Mouse (Mus musculus) bone marrow, adult 2 months (tissue): ENCODE results near the gene Ggt1. TPM values are rescaled to one million over a fixed set of nuclear protein-coding genes. Genes with fewer than 3 reads are reported as not detected.

ENCODE experiments used
- H3K27ac ChIP-seq: fragments of 200-500 bp; 2 replicates; pipeline ENCODE4 v1.5.1; 2012; ENCODE audit warnings: low read depth, mild to moderate bottlenecking, control low read depth, inconsistent platforms, low read length; ENCODE audit not compliant: control insufficient read depth, poor library complexity, insufficient read depth
- H3K4me1 ChIP-seq: fragments of 200-500 bp; 2 replicates; pipeline ENCODE4 v1.6.1; 2011; ENCODE audit warnings: low read length; ENCODE audit not compliant: control insufficient read depth, insufficient read depth
- H3K4me3 ChIP-seq: fragments of 200-500 bp; replicated peaks from 2 replicates; pipeline ENCODE3; 2011; ENCODE audit warnings: mild to moderate bottlenecking, low read depth, low read length, control low read depth; ENCODE audit not compliant: control insufficient read depth
- CTCF ChIP-seq: fragments of 200-500 bp; IDR thresholded peaks from 2 replicates; pipeline ENCODE4 v1.5.1; 2011; ENCODE audit warnings: low read length, control low read depth; ENCODE audit not compliant: control insufficient read depth, insufficient read depth
- POLR2A ChIP-seq: fragments of 200-500 bp; IDR thresholded peaks from 2 replicates; pipeline ENCODE4 v1.6.1; 2011; ENCODE audit warnings: low read depth, mild to moderate bottlenecking, control low read depth, low read length, borderline replicate concordance; ENCODE audit not compliant: control insufficient read depth
- WGBS: fragments of 180-500 bp; shearing (Covaris S2); methylation state at CpG from one replicate; pipeline ENCODE4 v1.1.7; 2018; 5-methylcytosine and 5-hydroxymethylcytosine counted together
- polyA plus RNA-seq: library from polyadenylated mRNA; stranded (reverse); fragments of >200 nt; gene quantifications from 2 replicates; pipeline ENCODE4 v1.2.4, GENCODE M21; 2011; ENCODE audit warnings: low replicate concordance; ENCODE audit not compliant: missing spikeins, insufficient read depth, insufficient read length

The Ggt1 gene
- 5.2 and 11.4 TPM in 2 replicates for polyA plus RNA-seq

DNA sequence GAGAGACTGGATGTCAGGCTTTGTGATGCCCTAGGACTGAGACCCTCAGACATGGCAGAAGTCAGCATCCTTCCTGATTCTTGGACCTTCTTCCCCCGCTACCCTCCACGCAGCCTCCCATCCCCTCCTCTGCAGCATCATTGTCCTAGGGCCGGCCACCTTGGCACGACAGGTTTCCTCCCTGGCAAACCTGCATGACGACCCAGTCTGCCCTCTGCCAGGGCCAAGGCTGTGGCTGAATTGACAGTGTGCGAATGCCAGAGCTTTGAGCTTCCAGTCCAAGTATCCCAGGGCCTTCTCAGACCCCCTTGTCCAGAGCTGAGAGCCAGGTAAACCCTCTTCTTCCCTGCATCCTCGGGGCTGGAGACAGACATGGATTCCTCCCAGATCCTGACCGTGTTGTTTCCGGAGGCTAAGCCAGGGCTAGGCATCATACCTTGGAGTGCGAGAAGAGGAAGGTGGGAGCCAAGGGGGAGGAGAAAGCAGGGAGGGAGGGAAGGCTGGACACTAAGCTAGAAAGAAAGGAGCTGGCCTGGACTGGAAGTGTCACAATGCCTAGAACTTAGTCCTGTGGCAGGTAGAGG is at the start of gene Ggt1:
Ggt1 (plus strand) TSS at position 534 of the 584 bp plus-strand sequence.
- TF ChIP-seq CTCF, result no peak
- no peak for TF ChIP-seq POLR2A
- H3K4me1 ChIP-seq, result peaks cover 3% of the 10 kb centered on the region; the same call in 1 of the 2 replicates
- H3K4me3 ChIP-seq, result no peak within 1 kb of the TSS
- WGBS, result 76% methylated on average over 10 of the region's 10 CpGs
- H3K27ac ChIP-seq, result no peak within 1 kb of the TSS

DNA sequence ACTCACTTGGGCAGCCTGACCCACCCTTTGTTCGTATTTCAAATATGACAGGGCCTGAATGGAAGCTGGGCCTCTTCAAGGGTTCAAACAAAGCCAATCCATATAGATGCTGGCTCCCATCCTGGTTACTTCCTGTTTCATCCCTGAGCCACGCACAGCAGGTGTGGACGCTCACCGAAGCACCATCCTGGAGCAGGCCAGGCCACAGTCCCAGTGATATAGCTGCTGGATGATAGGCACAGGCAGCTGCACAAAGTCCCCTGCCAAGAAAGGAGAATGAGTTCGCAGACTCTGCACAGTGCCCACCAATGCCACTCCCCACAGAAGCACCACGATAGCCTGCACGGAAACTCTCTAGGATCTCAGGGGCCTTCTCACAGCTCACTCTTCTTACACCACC is 49.5 kb upstream of the Ggt1 start:
- Histone ChIP-seq H3K4me3 (no peak overlapping the region), H3K4me1 (no peaks in the 10 kb centered on the region; the same call in 1 of the 2 replicates), H3K27ac (no peak overlapping the region)
- TF ChIP-seq POLR2A (no peak), CTCF (no peak)
- 94% methylated on average over 7 of the region's 7 CpGs for WGBS

DNA sequence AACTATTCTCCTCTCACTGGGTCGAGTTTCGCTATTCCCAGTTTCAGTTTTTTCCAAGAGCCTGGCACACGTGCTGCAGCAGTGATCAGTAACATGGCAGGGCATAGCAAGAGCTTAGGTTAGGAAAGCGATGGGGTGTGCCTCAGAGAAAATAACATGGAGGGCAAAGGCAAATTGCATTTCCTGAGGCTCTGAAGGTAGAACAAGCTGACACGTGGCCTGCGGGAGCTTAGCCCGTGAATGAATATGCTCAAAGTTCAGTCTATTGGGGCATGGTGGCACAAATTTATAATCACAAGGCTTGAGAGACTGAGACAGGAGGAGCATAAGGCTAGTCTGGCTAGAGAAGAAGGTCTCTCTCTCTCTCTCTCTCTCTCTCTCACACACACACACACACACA is 48.6 kb upstream of the Ggt1 start:
- 92% methylated on average over 7 of the region's 7 CpGs for WGBS
- no peak for TF ChIP-seq POLR2A
- no peak for TF ChIP-seq CTCF
- no peak overlapping the region for H3K4me3 ChIP-seq
- no peaks in the 10 kb centered on the region; the same call in 1 of the 2 replicates for H3K4me1 ChIP-seq
- H3K27ac ChIP-seq, result no peak overlapping the region

DNA sequence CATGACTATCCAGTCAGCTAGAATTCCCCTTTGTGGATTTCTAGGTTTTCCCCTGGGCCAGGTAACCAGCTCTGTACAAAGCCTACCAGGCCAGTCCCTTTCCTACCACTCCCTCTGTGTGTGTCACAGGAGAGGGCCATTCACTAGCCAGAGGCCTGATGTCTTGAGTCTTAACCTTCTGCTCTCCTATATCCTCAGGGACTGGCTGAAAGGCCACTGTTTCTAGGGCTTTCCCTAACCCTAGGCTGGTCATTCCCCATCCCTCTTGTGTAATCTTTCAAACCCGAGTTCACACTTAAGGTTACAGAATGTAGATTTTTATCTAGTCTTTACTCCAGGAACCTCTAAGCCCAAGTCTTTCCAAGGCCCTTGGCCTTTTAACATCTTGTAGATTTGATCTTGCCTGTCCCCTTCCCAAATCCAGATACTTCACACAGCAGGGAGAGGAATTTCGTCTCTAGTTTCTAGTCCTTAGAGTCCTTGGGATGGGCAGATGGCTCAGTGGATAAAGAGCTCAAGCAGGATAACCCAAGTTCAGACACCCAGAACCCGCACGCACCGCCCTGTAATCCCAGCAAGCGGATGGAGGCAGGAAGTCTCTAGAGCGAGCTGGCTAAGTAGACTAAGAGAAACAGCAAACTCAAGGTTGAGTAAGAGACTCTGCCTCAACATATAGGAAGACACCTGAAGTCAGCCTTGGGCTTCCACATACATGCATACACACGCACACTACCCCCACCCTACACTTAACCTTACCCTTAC is 47.9 kb upstream of the Ggt1 start:
- Histone ChIP-seq H3K4me3 (no peak overlapping the region), H3K4me1 (no peaks in the 10 kb centered on the region; the same call in 1 of the 2 replicates), H3K27ac (no peak overlapping the region)
- TF ChIP-seq CTCF, result no peak
- no peak for TF ChIP-seq POLR2A
- WGBS, result 77% methylated on average over 8 of the region's 8 CpGs

DNA sequence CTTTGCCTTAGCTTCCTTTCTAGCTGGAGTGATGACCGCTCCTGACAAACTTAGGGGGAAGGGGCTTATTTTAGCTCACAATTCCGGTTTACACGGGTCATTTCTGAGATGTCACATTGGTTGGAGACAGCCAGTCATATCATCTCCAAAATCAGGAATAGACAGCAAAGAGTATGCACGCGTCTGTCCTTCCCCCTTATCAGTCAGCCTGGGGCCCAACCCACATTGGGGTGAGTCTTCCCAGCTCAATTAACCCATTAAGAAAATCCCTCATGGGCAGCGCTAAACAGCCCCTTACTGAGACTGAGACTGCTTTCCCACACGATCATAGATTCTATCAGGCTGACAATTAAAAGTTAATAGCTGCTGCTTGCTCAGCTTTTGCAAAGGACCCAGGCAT is 47.0 kb upstream of the Ggt1 start:
- 50% methylated on average over 7 of the region's 7 CpGs for WGBS
- TF ChIP-seq POLR2A (no peak), CTCF (no peak)
- Histone ChIP-seq H3K4me1 (no peaks in the 10 kb centered on the region; the same call in 1 of the 2 replicates), H3K27ac (peak overlapping the region; percentile 8; the same call in 1 of the 2 replicates), H3K4me3 (peak overlapping the region; percentile 24)

DNA sequence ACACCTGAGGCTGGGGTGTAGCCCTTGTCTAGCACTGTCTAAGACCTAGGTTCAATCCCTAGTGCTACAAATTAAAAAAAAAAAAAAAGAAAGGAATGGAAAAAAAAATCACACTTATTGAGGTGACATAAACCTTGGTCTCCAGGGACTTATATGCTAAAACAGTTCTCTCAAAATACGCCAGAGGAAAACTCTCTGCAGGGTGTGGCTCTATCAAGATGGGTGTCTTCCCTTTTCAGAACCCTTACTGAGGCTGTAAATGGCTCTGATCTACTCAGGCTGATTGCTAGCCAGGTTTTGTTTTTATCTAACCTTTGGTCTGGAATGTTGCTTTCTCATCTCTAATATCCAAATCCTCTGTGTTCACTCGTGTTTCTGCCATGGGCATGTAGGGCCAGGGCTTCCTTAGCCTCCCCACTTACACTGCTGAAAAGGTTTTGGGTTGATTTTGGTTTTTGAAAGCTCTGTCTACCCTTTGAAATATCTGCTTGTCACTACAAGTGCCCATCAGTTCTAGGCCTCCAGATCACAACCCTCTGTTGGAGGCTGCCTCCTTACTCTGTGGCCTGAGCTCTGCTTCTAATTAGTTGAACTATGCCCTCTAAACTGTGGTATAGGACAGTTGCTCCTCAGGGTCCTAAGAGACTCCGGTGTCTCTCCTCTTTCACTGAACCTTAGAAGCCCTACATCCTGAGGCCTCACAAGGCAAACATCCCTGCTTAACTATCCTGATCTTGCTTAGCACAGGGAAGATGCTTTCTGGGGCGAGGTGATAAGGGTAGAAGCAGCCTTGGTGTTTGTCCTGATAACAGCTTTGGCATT is 46.0 kb upstream of the Ggt1 start:
- Histone ChIP-seq H3K4me1 (no peaks in the 10 kb centered on the region; the same call in 1 of the 2 replicates), H3K27ac (peak overlapping the region; percentile 98), H3K4me3 (peak overlapping the region; percentile 80)
- WGBS, result 65% methylated on average over 4 of the region's 4 CpGs
- TF ChIP-seq CTCF, result no peak
- no peak for TF ChIP-seq POLR2A

DNA sequence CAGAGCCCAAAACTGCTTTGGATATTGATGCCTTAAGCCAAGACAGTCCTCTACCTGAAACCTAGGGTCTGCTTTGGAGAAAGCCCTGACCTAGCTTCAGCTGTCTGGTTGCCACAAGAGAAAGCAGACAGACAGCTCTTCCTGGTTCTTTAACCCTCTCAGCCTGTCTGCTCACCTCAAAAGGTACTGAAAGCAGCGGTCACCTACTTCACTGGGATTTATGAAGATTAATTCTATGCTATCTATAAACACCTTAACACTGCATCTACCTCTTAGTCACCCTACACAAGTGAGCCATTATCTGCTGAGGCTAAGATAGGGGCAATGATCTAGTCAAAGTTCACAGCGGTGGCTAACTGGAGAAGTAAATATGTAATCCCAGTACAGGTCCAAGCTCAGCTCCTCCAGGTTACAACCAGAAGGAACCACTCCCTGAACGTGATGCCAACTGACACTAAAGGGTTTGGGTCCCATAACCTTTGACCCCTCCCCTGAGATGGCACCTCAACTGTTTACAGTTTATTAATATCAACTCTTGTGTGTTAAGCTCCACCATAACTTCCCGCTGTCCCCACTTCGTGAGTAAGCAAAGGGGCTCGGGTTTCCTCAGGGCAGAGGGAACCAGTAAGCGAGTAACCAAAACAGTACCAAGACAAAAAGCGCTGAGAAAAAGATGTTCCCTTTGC is 45.2 kb upstream of the Ggt1 start:
- Histone ChIP-seq H3K27ac (peak overlapping the region; percentile 98), H3K4me3 (peak overlapping the region; percentile 80), H3K4me1 (no peaks in the 10 kb centered on the region; the same call in 1 of the 2 replicates)
- TF ChIP-seq POLR2A, result no peak
- TF ChIP-seq CTCF, result no peak
- WGBS, result 23% methylated on average over 8 of the region's 8 CpGs

DNA sequence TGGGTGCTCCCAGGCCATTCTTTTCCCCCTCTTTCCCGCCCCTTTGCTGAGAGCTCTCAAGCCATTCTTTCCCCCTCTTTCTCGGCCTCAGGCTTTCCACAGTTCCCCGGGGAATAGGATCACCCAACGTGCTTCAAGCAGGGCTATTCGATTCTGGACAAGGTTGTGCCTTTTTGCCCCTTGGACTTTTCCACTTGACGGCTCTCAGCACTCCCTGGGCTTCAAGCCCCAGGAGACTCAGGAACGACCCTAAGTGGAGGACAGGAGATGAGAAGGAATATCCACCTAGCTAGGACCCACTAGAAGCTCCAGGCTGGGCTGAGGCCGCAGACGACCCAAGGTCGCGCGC is 44.7 kb upstream of the Ggt1 start:
- H3K4me3 ChIP-seq, result peak overlapping the region; percentile 80
- WGBS, result 2% methylated on average over 12 of the region's 12 CpGs
- peak overlapping the region; percentile 98 for H3K27ac ChIP-seq
- H3K4me1 ChIP-seq, result no peaks in the 10 kb centered on the region; the same call in 1 of the 2 replicates
- TF ChIP-seq POLR2A (no peak), CTCF (no peak)
